Mouse (Mus musculus): ENCODE measurements around the gene Rps6kc1. TPM values are rescaled to one million over a fixed set of nuclear protein-coding genes. Genes with fewer than 3 reads are reported as not detected.

Rps6kc1 gene
- total RNA-seq, 2 experiments from 2014 or later, result 13.3 to 14.8 TPM

DNA sequence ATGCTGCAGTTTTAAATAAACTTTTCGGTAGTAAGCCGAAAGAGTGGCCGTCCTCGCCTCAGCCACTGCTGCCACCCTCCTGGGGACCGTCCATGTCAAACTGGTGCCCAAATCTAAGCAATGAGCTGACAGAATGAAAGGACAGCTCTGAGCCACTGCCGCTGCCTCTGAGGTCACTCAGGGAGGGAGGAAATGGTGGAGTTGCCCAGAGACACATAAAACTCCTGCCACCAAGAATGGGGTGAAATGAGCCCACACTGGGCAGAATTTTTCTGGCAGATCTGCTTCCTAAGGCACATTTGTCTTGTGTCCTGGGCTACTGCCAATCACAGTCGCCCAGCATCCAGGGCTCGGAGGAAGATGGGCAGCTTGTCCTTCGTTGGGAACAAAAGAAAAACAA, 255.5 kb downstream of the Rps6kc1 start:
- no peak for DNase-seq
- intact Hi-C loops (cut with DNase I; ENCODE audit: low total_unique reads), result no loop called here

DNA sequence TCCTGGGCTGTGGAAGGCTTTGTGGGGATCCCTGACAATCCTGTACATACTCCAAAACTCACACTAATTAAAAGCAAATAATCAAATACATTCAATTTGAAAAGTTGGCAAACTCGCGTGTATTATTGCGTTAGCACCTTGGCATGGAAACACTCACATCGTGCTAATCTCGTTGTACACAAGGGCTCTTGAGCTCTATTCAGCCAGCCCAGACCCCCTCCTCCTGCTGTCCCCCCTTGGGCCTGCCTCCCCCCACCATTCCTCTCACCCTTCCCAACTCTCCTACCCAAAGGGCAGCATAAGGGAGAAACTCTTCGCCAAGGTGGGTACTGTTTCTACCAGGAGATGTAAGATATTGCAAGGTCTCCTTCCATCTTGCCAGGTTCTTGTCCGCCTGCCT, 255.9 kb downstream of the Rps6kc1 start:
- intact Hi-C loops (cut with DNase I; ENCODE audit: low total_unique reads), result no loop called here

DNA sequence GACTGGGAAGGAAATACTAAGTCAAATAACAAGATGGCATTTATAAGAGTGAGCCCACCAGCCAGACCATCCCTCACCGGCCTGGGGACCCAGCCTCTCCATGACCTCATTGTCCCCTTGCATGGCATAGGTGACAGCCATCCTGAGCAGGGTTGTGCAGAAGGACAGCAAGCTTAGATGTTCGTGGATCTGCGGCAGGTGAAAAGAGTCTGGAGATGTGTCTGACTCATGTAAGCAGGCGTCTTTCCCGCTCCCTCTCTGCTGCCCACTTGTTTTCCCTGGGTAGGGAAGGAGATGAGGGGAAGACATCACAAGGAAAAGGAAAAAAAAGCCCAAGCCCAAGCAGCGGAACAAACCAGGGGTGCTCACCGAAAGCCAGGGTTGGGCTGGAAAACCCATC, 256.5 kb downstream of the Rps6kc1 start:
- no peak for DNase-seq
- intact Hi-C loops (cut with DNase I; ENCODE audit: low total_unique reads), result no loop called here

More for the DNA sequence above, 255.9 kb downstream of the Rps6kc1 start:
- no peak for DNase-seq

DNA sequence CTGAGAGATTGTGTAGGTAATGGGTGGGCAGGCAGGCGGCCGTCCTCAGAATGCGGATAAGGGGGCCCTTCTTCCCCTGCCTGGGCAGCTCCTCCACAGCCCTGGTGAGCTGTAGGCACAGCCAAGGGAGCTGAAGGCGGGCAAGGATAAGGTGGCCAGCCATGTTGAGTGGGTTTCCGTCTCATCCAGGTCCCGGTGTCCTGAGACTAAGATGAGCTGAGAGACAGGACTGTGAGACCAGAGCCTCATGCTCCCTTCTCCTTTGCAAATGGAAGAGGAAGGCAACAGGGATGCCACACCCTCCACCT, 256.9 kb downstream of the Rps6kc1 start:
- DNase-seq, result no peak

DNA sequence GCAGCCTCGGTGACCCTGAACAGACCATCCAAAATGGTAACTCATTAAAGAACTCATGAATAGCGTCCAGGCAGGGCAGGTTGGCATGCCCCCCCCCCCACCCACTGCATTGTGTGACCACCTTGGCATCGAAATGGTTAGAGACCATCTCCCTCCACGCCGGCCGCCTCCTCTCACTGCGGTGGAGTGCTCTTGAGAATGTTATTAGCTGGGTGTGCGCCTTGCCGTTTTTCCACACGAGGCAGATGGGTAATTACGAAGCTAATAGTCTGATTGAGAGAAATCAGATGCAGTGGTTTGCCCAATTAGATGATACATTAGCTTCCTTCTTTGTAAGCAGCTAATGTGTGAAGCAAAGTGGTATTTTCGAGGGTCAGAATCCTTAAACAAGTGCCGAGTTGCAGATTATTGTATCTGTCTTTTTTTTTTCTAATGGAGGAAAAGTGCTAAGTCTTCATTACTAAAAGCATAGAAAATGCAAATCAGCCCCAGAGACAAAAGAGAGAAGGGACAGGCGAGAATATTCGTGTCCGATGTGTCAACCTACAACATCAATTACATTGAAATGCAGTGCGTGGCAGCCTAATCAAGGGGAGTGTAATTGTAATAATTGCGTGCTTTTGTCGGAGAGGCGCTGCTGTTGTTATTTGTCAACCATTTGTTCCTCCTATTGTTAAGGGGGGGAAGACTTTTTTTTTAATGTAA, 257.4 kb downstream of the Rps6kc1 start:
- intact Hi-C loops (cut with DNase I; ENCODE audit: low total_unique reads), result no loop called here
- DNase-seq, result no peak

More for the DNA sequence above, 256.9 kb downstream of the Rps6kc1 start:
- intact Hi-C loops (cut with DNase I; ENCODE audit: low total_unique reads), result no loop called here

DNA sequence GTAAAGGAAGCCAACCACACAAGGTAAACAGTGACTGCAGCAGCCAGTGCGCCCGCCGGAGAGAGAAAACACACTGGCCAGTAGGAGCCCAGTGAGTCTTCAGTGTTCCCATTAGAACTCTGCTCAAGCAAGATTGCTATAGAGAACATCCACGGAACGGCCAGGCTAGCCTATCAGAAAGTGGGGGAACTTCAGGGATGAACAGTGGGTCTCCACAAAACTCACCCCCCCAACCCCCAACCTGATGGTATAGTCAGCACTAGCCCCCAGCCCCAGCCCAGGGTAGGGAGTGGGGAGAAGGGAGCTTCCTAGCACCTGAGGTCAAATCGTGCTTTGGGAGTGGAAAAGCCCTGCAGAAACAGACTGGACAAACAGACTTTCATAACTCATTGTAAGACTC, 258.5 kb downstream of the Rps6kc1 start:
- DNase-seq, result no peak
- intact Hi-C loops (cut with DNase I; ENCODE audit: low total_unique reads), result no loop called here

Other genes starting within 250 kb of the Rps6kc1 start
- gene Angel2, start 13.3 kb upstream of the Rps6kc1 start, total RNA-seq (2021), result 10 to 100 TPM; 21.5 to 22.5 TPM
- gene Vash2, start 67.5 kb upstream of the Rps6kc1 start, total RNA-seq (2021), result 1 to 10 TPM; 2.6 to 5.6 TPM
- 10 to 100 TPM in 1 of 2 experiments, 1 to 10 TPM in 1; 9.3 to 14.5 TPM for gene Flvcr1, start 114.4 kb upstream of the Rps6kc1 start, total RNA-seq (2021)
- not detected for gene Spata45, start 124.9 kb upstream of the Rps6kc1 start, total RNA-seq (2021)
- 10 to 100 TPM; 12.2 to 17.0 TPM for gene Tatdn3, start 151.2 kb upstream of the Rps6kc1 start, total RNA-seq (2021)
- 1 to 10 TPM in 1 of 2 experiments, under 1 TPM in 1; 0.66 to 1.1 TPM for gene Nsl1, start 151.2 kb upstream of the Rps6kc1 start, total RNA-seq (2021)
- under 1 TPM in 1 of 2 experiments, not detected in 1; 0.53 TPM for gene Batf3, start 186.1 kb upstream of the Rps6kc1 start, total RNA-seq (2021)

Measured in gastrocnemius, postnatal 14 days (tissue).